Mouse (Mus musculus): ENCODE data around the gene Fbln1. TPM values are rescaled to one million over a fixed set of nuclear protein-coding genes. Genes with fewer than 3 reads are reported as not detected.

The Fbln1 gene
- polyA plus RNA-seq, 1 experiment from 2014 or later: 17.1 TPM

DNA sequence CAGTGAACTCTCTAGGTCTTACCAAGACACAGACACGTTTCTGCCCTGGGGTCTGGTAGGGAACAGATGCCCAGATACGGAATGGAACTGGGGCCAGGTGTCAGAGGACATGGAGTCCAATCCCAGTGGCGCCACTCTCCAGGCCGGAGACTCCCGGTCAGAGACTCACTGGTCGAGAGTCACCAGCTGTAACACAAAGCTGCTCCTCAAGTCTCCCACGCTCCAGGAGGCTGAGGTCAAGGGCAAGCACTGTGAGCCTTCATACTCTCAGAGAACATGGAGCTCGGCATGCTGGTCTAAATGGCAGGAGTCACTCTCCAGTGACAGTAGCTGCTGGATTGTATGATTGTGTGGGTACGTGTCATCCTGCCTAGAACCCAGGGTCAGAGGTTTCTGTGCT lies 3.5 kb upstream of the Fbln1 start:
- H3K4me2 ChIP-seq (ENCODE audit: low read depth, low read length): no peak overlapping the region
- H3K4me1 ChIP-seq (ENCODE audit: control insufficient read depth, insufficient read depth, low read length): peaks cover 13% of the 10 kb centered on the region; the same call in 1 of the 2 replicates
- no peak overlapping the region for H3K9ac ChIP-seq (replicated peaks; ENCODE audit: low read depth, low read length)
- H3K27ac ChIP-seq (ENCODE audit: low read depth, low read length): no peak overlapping the region
- H3K4me3 ChIP-seq (ENCODE audit: low read depth, low read length): no peak overlapping the region
- no peak for ATAC-seq (ENCODE audit: low read depth)
- H3K9me3 ChIP-seq (ENCODE audit: control insufficient read depth, low read length): no peaks in the 10 kb centered on the region
- 80% methylated on average over 9 of the region's 9 CpGs for WGBS
- no peaks in the 10 kb centered on the region for H3K27me3 ChIP-seq (ENCODE audit: control insufficient read depth, insufficient read depth, low read length)
- H3K36me3 ChIP-seq (ENCODE audit: control insufficient read depth, insufficient read depth, low read length): no peaks in the 10 kb centered on the region

DNA sequence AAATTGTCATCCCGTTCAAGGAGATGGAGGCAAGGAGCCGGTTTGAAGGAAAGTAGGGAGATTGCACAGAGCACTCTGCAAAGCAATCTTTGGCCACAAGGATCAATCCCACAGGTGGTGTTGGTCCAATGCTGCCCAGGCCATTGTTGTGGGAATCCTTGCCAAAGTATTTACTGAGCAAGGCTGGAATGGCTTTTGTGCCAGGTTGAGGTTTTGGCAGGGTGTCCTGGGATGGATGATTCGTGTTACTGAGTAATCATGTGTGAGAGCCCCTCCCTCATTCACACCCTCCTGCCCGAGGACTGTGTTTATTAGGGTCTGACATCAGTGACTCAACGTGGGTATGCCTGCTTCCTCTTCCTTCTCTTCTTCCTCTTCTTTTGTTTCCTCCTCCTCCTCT lies 3.0 kb upstream of the Fbln1 start:
- peaks cover 13% of the 10 kb centered on the region; the same call in 1 of the 2 replicates for H3K4me1 ChIP-seq (ENCODE audit: control insufficient read depth, insufficient read depth, low read length)
- no peaks in the 10 kb centered on the region for H3K36me3 ChIP-seq (ENCODE audit: control insufficient read depth, insufficient read depth, low read length)
- H3K4me3 ChIP-seq (ENCODE audit: low read depth, low read length): no peak overlapping the region
- no peak overlapping the region for H3K27ac ChIP-seq (ENCODE audit: low read depth, low read length)
- no peaks in the 10 kb centered on the region for H3K27me3 ChIP-seq (ENCODE audit: control insufficient read depth, insufficient read depth, low read length)
- no peak overlapping the region for H3K4me2 ChIP-seq (ENCODE audit: low read depth, low read length)
- no peak overlapping the region for H3K9ac ChIP-seq (replicated peaks; ENCODE audit: low read depth, low read length)
- no peaks in the 10 kb centered on the region for H3K9me3 ChIP-seq (ENCODE audit: control insufficient read depth, low read length)
- no peak for ATAC-seq (ENCODE audit: low read depth)
- 55% methylated on average over 5 of the region's 5 CpGs for WGBS

DNA sequence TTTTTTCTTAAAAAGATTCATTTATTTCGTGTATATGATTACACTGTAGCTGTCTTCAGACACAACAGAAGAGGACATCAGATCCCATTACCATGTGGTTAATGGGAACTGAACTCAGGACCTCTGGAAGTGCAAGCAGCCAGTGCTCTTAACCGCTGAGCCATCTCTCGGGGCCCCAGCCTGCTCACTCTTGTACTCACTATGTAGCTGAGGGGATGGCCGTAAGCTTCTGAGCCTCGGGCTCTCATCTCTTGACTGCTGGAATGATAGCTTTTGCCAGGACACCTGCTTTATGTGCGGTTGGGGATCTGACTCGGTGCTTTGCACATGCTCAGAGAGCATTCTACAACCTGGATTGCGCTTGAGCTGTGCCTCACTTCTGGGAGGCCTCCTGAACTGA lies 1.4 kb upstream of the Fbln1 start:
- H3K4me2 ChIP-seq (ENCODE audit: low read depth, low read length): no peak overlapping the region
- H3K9ac ChIP-seq (replicated peaks; ENCODE audit: low read depth, low read length): no peak overlapping the region
- no peaks in the 10 kb centered on the region for H3K9me3 ChIP-seq (ENCODE audit: control insufficient read depth, low read length)
- H3K27me3 ChIP-seq (ENCODE audit: control insufficient read depth, insufficient read depth, low read length): no peaks in the 10 kb centered on the region
- H3K4me3 ChIP-seq (ENCODE audit: low read depth, low read length): no peak overlapping the region
- H3K36me3 ChIP-seq (ENCODE audit: control insufficient read depth, insufficient read depth, low read length): no peaks in the 10 kb centered on the region
- ATAC-seq (ENCODE audit: low read depth): no peak
- H3K27ac ChIP-seq (ENCODE audit: low read depth, low read length): no peak overlapping the region
- WGBS: 46% methylated on average over 8 of the region's 8 CpGs
- H3K4me1 ChIP-seq (ENCODE audit: control insufficient read depth, insufficient read depth, low read length): peaks cover 20% of the 10 kb centered on the region; the same call in 1 of the 2 replicates

DNA sequence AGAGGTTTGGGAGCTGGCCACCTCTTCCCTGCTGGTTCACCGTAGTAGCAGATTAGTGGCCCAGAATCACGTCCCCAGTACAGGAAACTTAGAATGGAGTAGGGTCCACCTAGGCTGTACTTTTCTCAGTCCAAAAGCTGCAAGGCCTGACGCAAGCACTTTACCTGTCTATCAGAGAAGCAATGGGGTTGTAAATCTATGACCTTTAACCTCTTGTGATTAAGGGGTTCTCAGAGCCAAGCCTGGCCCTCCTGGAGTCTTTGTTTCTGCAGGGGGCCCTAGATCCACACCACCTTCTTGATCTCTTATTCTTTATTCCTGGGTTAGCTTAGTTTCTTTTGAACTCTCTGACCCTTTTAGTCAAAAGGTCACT lies 940 bp downstream of the Fbln1 start:
- H3K9me3 ChIP-seq (ENCODE audit: control insufficient read depth, low read length): no peaks in the 10 kb centered on the region
- peak overlapping the region; percentile 86 for H3K4me2 ChIP-seq (ENCODE audit: low read depth, low read length)
- no peaks in the 10 kb centered on the region for H3K36me3 ChIP-seq (ENCODE audit: control insufficient read depth, insufficient read depth, low read length)
- H3K9ac ChIP-seq (replicated peaks; ENCODE audit: low read depth, low read length): no peak overlapping the region
- H3K27ac ChIP-seq (ENCODE audit: low read depth, low read length): no peak overlapping the region
- ATAC-seq (ENCODE audit: low read depth): no peak
- peak overlapping the region; percentile 47 for H3K4me3 ChIP-seq (ENCODE audit: low read depth, low read length)
- H3K27me3 ChIP-seq (ENCODE audit: control insufficient read depth, insufficient read depth, low read length): no peaks in the 10 kb centered on the region
- H3K4me1 ChIP-seq (ENCODE audit: control insufficient read depth, insufficient read depth, low read length): peaks cover 12% of the 10 kb centered on the region; the same call in 1 of the 2 replicates
- 8% methylated on average over 3 of the region's 3 CpGs for WGBS

DNA sequence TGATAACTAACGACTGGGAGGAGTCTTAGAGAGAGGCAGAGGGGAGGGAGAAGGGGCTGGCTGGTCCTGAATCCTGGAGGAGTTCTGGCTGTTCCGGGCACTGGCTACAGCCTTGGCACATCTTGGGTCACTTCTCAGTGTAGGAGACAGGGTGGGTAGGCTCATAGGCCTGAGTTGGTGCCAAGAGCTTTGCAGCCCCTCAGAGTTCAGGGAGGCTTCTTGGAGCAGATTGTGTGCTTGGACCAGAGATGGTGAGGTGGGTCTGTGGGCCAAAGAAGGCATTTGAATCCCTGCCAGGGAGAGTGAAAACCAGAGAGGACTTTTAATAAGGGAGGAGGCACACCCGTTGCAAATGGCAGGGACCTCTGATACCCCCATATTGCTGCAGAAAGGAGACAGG lies 1.3 kb downstream of the Fbln1 start:
- no peak overlapping the region for H3K9ac ChIP-seq (replicated peaks; ENCODE audit: low read depth, low read length)
- no peak for ATAC-seq (ENCODE audit: low read depth)
- no peak overlapping the region; the same call in 1 of the 2 replicates for H3K27ac ChIP-seq (ENCODE audit: low read depth, low read length)
- H3K4me3 ChIP-seq (ENCODE audit: low read depth, low read length): peak overlapping the region; percentile 47; the same call in 1 of the 2 replicates
- WGBS: 7% methylated on average over 3 of the region's 3 CpGs
- H3K4me2 ChIP-seq (ENCODE audit: low read depth, low read length): peak overlapping the region; percentile 86
- H3K36me3 ChIP-seq (ENCODE audit: control insufficient read depth, insufficient read depth, low read length): no peaks in the 10 kb centered on the region
- H3K9me3 ChIP-seq (ENCODE audit: control insufficient read depth, low read length): no peaks in the 10 kb centered on the region
- peaks cover 12% of the 10 kb centered on the region; the same call in 1 of the 2 replicates for H3K4me1 ChIP-seq (ENCODE audit: control insufficient read depth, insufficient read depth, low read length)
- no peaks in the 10 kb centered on the region for H3K27me3 ChIP-seq (ENCODE audit: control insufficient read depth, insufficient read depth, low read length)

DNA sequence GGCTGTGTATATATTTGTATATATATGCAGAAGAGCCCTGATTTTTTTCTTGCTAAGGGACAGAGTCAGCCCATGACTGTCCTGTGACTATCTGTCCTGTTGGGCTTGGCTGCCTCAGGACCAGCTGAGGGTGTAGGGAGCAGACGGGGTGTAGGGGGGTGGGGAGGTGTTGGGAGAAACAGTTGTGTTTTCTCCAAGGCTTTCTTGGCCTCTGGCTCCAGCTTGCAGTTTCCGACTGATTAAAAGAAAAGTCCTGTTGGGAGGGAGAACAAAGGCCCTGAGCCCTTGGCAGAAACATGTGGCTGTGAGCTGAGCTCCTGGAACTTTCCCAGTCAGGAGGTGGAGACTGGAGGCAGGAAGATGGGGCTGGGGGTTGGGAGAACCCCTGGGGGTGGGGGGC lies 2.0 kb downstream of the Fbln1 start:
- no peaks in the 10 kb centered on the region for H3K27me3 ChIP-seq (ENCODE audit: control insufficient read depth, insufficient read depth, low read length)
- no peak overlapping the region for H3K9ac ChIP-seq (replicated peaks; ENCODE audit: low read depth, low read length)
- H3K4me2 ChIP-seq (ENCODE audit: low read depth, low read length): peak overlapping the region; percentile 86; the same call in 1 of the 2 replicates
- H3K4me3 ChIP-seq (ENCODE audit: low read depth, low read length): no peak overlapping the region
- peaks cover 12% of the 10 kb centered on the region; the same call in 1 of the 2 replicates for H3K4me1 ChIP-seq (ENCODE audit: control insufficient read depth, insufficient read depth, low read length)
- WGBS: 2% methylated on average over 2 of the region's 2 CpGs
- ATAC-seq (ENCODE audit: low read depth): no peak
- H3K27ac ChIP-seq (ENCODE audit: low read depth, low read length): peak overlapping the region; percentile 7; the same call in 1 of the 2 replicates
- no peaks in the 10 kb centered on the region for H3K36me3 ChIP-seq (ENCODE audit: control insufficient read depth, insufficient read depth, low read length)
- H3K9me3 ChIP-seq (ENCODE audit: control insufficient read depth, low read length): no peaks in the 10 kb centered on the region

DNA sequence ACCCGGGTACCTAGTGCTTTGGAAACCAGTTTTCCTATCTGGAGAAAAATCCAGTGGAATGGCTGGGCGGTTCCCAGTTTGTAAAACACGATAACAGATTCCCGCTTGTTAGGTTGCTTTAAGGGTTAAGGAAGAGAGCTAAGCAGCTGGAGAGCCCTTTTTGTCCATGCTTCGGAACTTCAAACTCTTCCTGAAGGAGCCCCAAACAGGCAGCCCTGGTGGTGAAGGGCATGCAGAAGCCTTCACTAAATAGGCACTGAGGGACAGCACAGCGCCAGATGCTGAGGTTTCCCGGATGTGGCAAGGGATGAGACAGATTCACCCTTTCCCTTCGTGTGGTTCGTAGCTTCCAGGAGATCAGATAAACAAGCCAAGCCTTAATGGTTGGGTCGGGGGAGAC lies 2.6 kb downstream of the Fbln1 start:
- H3K9ac ChIP-seq (replicated peaks; ENCODE audit: low read depth, low read length): no peak overlapping the region
- ATAC-seq (ENCODE audit: low read depth): no peak
- no peak overlapping the region for H3K4me3 ChIP-seq (ENCODE audit: low read depth, low read length)
- H3K9me3 ChIP-seq (ENCODE audit: control insufficient read depth, low read length): no peaks in the 10 kb centered on the region
- H3K4me2 ChIP-seq (ENCODE audit: low read depth, low read length): peak overlapping the region; percentile 9; the same call in 1 of the 2 replicates
- H3K4me1 ChIP-seq (ENCODE audit: control insufficient read depth, insufficient read depth, low read length): peaks cover 12% of the 10 kb centered on the region; the same call in 1 of the 2 replicates
- no peaks in the 10 kb centered on the region for H3K27me3 ChIP-seq (ENCODE audit: control insufficient read depth, insufficient read depth, low read length)
- no peak overlapping the region; the same call in 1 of the 2 replicates for H3K27ac ChIP-seq (ENCODE audit: low read depth, low read length)
- WGBS: 34% methylated on average over 10 of the region's 10 CpGs
- no peaks in the 10 kb centered on the region for H3K36me3 ChIP-seq (ENCODE audit: control insufficient read depth, insufficient read depth, low read length)

DNA sequence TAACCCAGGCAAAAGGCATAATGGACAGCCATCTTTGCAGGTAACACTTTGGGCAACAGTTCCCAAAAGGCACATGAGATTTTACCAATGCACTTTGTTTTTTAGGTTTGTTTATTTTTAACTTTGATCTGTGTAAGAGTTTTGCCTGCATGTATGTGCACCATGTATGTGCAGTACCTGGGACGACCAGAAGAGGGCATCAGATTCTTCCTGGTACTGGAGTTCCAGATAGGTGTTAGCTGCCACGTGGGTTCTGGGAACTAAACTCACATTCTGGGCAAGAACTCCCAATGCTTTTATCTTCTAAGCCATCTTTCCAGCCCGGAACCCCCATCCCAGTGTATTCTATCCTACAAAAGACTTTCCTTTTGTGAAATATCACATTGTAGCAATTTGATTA lies 3.6 kb downstream of the Fbln1 start:
- WGBS: 87% methylated on average over 3 of the region's 3 CpGs
- Histone ChIP-seq H3K4me1 (ENCODE audit: control insufficient read depth, insufficient read depth, low read length) (peaks cover 12% of the 10 kb centered on the region; the same call in 1 of the 2 replicates), H3K27me3 (ENCODE audit: control insufficient read depth, insufficient read depth, low read length) (no peaks in the 10 kb centered on the region), H3K4me3 (ENCODE audit: low read depth, low read length) (no peak overlapping the region), H3K4me2 (ENCODE audit: low read depth, low read length) (no peak overlapping the region), H3K9ac (replicated peaks; ENCODE audit: low read depth, low read length) (no peak overlapping the region), H3K36me3 (ENCODE audit: control insufficient read depth, insufficient read depth, low read length) (no peaks in the 10 kb centered on the region), H3K27ac (ENCODE audit: low read depth, low read length) (no peak overlapping the region), H3K9me3 (ENCODE audit: control insufficient read depth, low read length) (no peaks in the 10 kb centered on the region)
- no peak for ATAC-seq (ENCODE audit: low read depth)

DNA sequence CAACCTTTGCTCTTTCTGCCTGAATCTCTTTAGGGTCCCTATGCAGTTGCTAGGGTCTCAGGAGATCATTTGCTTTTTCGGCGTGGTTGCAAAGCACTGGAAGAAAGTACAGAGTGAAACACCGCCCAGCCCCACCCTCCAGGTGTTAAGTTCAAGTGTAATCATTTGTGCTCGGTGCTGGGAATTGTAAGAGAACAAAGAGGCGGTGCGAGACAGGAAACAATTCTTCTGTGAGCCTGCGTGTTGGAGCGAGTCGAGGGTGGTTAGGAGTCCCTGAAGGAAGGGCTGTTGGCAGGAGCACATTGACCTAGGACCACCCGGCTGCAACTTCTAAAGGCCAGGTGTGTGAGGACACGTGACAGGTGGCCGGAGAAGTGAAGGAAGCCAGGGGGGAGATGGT lies 4.9 kb downstream of the Fbln1 start:
- Histone ChIP-seq H3K4me2 (ENCODE audit: low read depth, low read length) (no peak overlapping the region), H3K4me1 (ENCODE audit: control insufficient read depth, insufficient read depth, low read length) (peaks cover 12% of the 10 kb centered on the region; the same call in 1 of the 2 replicates), H3K36me3 (ENCODE audit: control insufficient read depth, insufficient read depth, low read length) (no peaks in the 10 kb centered on the region), H3K9ac (replicated peaks; ENCODE audit: low read depth, low read length) (no peak overlapping the region), H3K9me3 (ENCODE audit: control insufficient read depth, low read length) (no peaks in the 10 kb centered on the region), H3K4me3 (ENCODE audit: low read depth, low read length) (no peak overlapping the region), H3K27ac (ENCODE audit: low read depth, low read length) (no peak overlapping the region), H3K27me3 (ENCODE audit: control insufficient read depth, insufficient read depth, low read length) (no peaks in the 10 kb centered on the region)
- 93% methylated on average over 12 of the region's 12 CpGs for WGBS
- no peak for ATAC-seq (ENCODE audit: low read depth)
